Mouse (Mus musculus) thymus, adult 2 months (tissue): ENCODE data around the gene Egfem1.

Experiments used
- CTCF ChIP-seq: fragments of 200-500 bp; IDR thresholded peaks from 2 replicates; pipeline ENCODE4 v1.5.1; 2012; ENCODE audit warnings: mild to moderate bottlenecking, control low read depth, low read length, moderate library complexity, borderline replicate concordance; ENCODE audit not compliant: control insufficient read depth, poor library complexity, insufficient read depth; ENCODE audit errors: extremely low read depth
- POLR2A ChIP-seq: fragments of 200-500 bp; IDR thresholded peaks from 2 replicates; pipeline ENCODE4 v1.6.1; 2012; ENCODE audit warnings: mild to moderate bottlenecking, low read length, control low read depth, moderate library complexity; ENCODE audit not compliant: control insufficient read depth, poor library complexity, insufficient read depth; ENCODE audit errors: extremely low read depth

DNA sequence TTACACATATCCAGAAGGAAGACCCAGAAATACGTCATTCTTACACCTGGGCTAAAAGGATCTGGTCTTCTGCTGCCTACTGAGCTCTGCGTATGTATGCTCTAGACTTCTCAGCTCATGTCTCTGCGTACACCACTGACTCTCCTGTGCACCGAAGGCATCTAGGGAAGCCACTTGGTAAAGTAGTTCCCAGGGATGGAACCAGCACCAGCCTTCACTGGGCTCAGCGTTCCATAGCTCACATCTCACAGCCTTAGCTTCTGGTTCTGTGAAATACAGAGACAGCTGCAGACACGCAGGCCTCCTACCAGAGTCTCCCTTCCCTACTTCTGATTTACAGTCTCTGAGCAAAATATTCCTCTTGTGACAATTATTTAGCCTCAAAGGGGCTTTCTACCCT is 361.2 kb downstream of the Egfem1 start:
- TF ChIP-seq CTCF (no peak), POLR2A (no peak)
